Mouse (Mus musculus) heart, postnatal 10 days (tissue): ENCODE data around the gene Ldb2. TPM values are rescaled to one million over a fixed set of nuclear protein-coding genes. Genes with fewer than 3 reads are reported as not detected.
A peak's percentile ranks its signal among the peaks of the same experiment; 100 is the strongest.

ENCODE experiments used
- DNase-seq, 2 experiments: peaks; one replicate each; pipeline ENCODE4 v3.0.0; 2021
- intact Hi-C: fragments of 180-260 bp; cut with DNase I; formaldehyde crosslinking; loops from one replicate; pipeline ENCODE4 v1.15.1; 2025
- total RNA-seq, 2 experiments: library from RNA; stranded (reverse); gene quantifications; 2 replicates each; pipeline ENCODE4 v1.2.3; 2021

The Ldb2 gene
- total RNA-seq, 2 experiments from 2014 or later: 17.2 to 19.0 TPM

- DNase-seq: peak; percentile 16 to 21
- intact Hi-C loops: no loop called here
Observed at GRCm38 (mm10) chr5:44726546-44727476, 72.7 kb downstream of the Ldb2 start.

- intact Hi-C loops: no loop called here
- no peak for DNase-seq
Observed at GRCm38 (mm10) chr5:44725501-44725900, 74.0 kb downstream of the Ldb2 start.

DNA sequence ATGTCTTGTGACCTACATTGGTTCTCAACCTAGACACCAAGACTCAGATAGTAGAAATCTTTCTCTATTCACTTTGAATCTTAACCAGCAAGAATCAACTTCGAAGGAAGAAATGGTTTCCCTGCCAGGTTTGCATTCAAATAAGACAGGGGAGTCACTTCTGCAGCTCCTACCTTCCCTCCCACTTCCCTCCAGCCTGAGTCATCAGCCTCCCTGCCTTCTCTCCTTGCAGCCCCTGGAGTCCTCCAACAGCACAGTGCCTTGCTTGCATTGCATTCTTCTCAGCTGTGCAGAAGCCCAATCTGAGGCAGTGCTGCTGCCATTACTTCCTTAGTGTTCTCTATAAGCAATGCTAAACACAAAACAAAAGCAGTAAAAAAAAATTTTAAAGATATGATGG lies 79.6 kb downstream of the Ldb2 start:
- no peak for DNase-seq
- intact Hi-C loops: no loop called here

GRCm38 (mm10) chr5:44714508-44714907 lies 85.0 kb downstream of the Ldb2 start:
- intact Hi-C loops: no loop called here
- no peak for DNase-seq

- DNase-seq: no peak
- intact Hi-C loops: no loop called here
Observed at GRCm38 (mm10) chr5:44713181-44713789, 86.2 kb downstream of the Ldb2 start.

DNA sequence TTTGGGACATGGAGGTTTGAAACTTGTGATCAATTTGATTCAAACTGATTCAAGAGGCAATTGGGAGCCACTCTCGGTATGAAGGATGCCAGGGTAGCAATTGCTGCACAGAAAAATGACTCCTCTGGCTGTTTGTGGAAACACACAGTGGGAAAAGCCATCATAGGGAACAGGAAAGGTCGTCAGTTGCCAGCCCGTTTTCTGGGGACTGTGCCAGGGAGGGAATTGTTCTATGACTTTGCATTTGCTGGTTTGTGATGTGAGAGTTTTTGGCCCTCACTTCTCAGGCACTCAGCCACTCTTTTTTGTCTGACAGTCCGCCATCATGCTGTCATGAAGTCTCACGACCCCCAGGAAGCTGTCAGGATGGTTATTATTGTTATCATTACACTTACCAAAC lies 88.3 kb downstream of the Ldb2 start:
- DNase-seq: peak; percentile 53 to 63
- intact Hi-C loops: no loop called here

DNA sequence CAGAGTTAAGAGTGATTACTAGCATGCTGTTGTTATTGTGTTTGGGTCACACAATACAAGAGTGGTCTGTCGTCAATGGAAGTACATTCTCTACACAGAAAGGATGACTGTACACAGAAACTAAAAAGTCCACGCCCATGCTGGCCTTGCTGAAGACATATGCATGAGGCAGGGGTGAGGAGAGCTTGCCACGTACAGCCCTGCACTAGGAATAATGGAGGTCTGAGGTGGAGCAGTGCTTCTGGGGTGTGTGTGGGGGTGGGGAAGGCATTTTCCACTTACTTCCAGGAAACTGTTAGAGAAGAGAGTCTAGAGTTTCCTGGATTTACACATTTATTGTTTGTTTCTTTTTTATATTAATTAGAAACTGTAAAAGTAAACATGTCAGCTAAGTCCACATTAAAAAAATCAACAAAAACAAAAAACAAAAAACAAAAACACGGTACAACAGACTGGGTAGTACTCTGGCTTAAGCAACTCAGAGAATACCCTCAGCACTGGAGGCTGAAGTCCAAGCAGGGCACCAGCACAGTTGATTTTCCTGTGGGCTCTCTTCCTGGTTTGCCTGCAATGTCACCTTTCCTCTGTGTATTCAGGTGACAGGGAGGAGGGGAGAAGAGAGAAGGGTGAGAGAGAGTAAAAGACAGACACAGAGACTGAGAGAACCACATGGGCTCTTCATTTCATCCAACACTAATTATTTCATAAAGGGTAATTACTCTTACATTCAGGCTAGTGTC lies 89.2 kb downstream of the Ldb2 start:
- no peak for DNase-seq
- intact Hi-C loops: no loop called here

DNA sequence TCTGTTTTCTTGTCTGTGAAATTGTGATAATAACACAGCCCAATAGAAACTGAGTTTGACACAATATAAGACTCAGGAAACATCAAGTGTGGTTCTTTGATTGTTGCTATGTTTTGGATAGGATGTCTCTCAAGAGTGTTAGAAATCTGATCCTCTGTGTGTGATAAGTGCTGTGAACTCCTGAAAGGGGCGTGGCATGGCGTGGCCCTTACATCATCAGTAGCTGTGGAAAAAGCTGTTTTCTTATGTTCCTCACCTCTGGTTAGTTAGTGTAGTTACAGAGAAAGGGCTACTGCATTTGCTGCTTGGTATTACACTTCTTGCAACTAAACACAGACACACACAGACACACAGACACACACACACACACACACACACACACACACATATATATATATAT lies 90.2 kb downstream of the Ldb2 start:
- no peak for DNase-seq
- intact Hi-C loops: loop anchor here (5.0 to 10.0 kb wide), 2 partner anchors 568 to 696 kb away; no protein-coding TSS in a partner anchor

DNA sequence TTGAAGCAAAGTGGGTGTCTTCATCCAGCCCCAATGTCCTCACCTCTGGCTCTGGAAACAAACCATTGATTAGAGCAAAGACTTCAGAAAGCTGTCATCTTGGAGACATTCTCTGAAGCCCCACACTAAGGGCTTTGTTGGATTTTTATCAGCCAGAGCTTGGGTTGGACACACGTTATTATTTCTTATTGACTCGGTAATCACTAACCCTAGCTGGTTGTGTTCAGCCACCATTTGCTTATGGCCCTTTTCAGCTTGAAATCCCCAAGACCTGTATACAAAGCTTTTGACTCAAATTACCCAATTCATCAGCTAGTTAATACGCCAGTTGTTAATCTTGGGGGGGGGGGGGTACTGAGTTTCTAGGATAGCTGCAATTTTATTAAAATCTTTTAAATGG lies 91.5 kb downstream of the Ldb2 start:
- intact Hi-C loops: loop anchor here (5.0 to 10.0 kb wide), 2 partner anchors 569 to 697 kb away; no protein-coding TSS in a partner anchor

GRCm38 (mm10) chr5:44706997-44707698 lies 92.3 kb downstream of the Ldb2 start:
- intact Hi-C loops: loop anchor here (5.0 to 10.0 kb wide), 2 partner anchors 570 to 698 kb away; no protein-coding TSS in a partner anchor
- peak; percentile 29 to 34 for DNase-seq

More for the DNA sequence above, 91.5 kb downstream of the Ldb2 start:
- no peak for DNase-seq

GRCm38 (mm10) chr5:44697993-44698392 lies 101.5 kb downstream of the Ldb2 start:
- intact Hi-C loops: no loop called here
- no peak for DNase-seq

DNA sequence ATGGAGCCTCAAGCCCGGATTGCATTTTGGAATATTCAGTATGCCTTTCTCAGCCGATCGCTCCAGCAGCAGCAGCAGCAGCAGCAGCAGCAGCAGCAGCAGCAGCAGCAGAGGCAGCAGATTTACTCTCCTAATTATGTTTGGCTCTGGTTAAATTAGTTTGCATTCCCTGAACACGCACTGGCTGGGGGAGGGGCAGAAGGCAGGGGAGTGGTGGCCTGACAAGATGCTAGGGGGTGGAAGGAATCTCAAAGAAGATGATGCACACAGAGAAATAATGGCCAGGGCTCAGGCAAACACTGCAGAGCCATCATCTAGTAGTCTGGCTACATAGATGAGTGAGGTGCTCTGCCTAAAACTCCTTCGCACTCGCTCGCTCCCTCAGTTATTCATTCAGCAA lies 102.9 kb downstream of the Ldb2 start:
- no peak for DNase-seq
- intact Hi-C loops: no loop called here

DNA sequence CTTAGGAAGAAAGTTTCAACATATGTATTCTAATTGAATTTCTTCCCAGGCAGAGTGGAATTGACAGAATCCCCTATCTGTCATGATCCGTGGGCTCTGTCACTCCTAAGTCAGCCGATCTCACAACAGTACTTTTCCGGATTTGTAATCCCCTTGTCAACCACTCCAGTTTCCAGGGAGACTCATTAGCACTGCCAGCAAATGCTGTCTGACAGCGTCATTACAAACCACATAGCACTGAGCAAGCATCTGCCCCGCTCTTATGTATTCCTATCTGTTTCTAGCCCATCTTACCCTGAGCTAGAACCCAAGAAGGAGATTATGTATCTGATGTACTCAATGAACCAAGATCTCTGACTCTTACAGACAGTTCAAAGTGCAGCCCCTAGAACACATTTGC lies 105.8 kb downstream of the Ldb2 start:
- no peak for DNase-seq
- intact Hi-C loops: no loop called here

- DNase-seq: no peak
- intact Hi-C loops: no loop called here
Observed at GRCm38 (mm10) chr5:44686344-44686743, 113.1 kb downstream of the Ldb2 start.

GRCm38 (mm10) chr5:44681054-44681638 lies 118.3 kb downstream of the Ldb2 start:
- DNase-seq: no peak
- intact Hi-C loops: no loop called here

DNA sequence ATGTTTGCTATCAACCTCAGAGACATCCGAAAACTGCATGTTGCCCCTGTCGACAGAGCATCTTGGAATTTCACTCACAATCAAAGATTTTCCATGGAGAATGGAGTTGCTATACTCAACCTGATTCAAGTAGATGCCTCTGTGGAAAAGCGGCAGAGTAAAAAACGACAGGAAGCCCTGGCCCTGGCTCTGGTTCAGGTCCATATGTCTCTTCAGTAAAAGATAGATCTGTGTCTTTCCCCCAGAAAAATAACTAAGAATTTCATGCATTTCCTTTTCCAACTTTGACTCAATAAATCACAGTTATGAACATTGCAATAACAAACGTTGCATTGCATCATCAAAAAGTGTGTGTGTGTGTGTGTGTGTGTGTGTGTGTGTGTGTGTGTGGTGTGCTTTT lies 121.7 kb downstream of the Ldb2 start:
- intact Hi-C loops: no loop called here
- no peak for DNase-seq

DNA sequence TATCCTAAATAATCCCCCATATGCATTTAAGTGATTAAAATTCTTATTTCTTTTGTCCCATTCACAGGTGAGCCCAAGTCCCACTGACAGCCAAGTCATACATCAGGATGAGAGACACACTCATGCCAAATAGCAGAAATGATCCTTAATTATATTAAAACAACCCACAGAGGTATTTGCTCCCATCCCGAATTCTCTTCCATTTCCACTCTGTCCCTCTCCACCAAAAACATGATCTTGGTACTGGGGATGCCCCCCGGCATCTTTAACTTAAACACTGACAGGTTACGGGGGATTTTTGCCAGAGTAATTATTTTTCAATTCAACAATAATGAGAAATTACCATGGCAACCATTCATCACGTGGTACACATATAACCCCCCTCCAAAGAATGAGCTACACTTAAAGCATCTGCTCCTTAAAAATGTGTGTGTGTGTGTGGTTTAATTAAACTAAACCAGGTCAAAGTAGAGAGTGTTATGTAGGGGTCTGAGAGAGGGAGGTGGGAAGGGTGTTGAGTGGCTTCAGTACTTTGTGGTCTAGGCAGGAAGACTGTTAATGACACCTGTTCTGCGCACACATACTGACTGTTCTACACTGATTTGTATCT lies 123.2 kb downstream of the Ldb2 start:
- no peak for DNase-seq
- intact Hi-C loops: no loop called here

GRCm38 (mm10) chr5:44670336-44670735 lies 129.1 kb downstream of the Ldb2 start:
- intact Hi-C loops: no loop called here
- peak in 1 of 2 experiments; percentile 18 for DNase-seq

DNA sequence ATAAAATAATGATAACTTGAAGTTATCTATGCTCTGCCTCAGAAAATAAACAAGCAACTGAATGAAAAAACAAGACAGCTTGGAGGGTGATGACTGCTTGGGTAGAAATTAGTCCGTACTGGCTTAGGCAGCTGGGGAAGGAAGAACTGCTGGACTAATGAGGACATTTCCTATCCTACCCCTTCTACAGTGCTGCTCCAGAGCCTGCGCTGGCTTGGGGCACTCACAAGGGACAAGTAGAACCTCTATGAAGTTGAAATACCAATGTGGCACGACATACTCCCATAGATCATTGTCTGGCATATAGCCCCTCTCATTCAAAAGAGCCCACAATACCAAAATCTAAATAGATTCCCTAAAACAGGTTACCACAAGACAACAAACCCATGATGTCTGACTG lies 131.6 kb downstream of the Ldb2 start:
- intact Hi-C loops: no loop called here
- DNase-seq: no peak

- DNase-seq: no peak
- intact Hi-C loops: no loop called here
Observed at GRCm38 (mm10) chr5:44667383-44667782, 132.1 kb downstream of the Ldb2 start.
